Mouse (Mus musculus): ENCODE data around the gene Tmem117.

DNA sequence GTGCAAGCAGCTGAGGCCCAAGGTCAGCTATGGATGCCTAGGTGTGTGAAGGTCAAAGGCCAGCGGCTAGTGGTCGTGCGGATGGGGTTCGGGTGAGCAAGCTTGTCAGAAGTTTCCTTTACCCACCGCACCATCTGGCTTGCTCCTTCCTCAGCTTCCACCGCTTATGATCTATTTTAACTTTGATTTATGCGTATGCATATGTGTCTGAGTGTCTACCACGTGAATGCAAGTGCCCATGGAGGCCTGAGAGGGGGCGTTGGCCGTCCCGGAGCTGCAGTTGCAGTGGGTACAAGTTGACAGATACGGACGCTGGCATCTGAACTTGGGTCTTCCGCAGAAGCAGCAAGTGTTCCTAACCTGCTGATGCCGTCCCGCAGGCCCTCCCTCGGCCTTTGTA is 173.8 kb downstream of the Tmem117 start:
- TF ChIP-seq GATA1 (IDR thresholded peaks at IDR 0.05; ENCODE audit: borderline replicate concordance, low read length) (no peak), FLI1 (IDR thresholded peaks at IDR 0.05; ENCODE audit: low read length) (no peak)
